ENCODE assay signal across 9 mouse cellular contexts in the genomic region with DNA sequence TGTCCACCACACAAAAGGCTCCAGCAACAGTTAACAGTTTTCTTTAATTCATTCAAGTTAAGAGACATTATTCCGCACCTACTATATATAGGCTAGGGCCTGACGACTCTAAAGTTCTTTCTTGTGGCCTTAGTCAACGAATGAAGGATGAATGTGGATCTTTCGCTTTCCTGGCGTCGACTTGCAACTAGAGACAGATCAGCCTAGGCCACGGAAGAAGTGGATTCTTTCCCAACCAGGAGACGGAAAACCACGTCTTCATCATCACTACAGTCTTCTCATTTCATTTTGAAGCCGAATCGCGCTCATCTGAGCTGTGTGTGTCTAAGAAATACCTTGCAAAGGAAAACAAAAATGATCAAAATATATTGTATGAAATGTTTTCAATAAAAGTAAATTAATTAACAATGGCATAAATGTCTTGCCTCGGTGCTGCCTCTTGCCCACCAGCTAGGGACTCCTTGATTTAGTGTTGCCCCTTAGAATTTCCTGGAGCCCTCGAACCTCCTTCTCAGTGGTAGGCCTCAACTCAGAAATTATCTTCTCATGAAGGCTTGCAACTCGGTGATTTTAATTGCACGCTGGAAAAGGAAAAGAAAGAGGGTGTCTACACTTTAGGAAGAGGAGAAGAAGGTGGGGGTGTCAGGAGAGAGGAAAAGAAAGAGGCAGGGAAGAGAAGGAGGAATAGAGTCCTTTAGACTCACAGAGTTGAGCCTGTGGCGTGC. TPM values are rescaled to one million over a fixed set of nuclear protein-coding genes. Genes with fewer than 3 reads are reported as not detected.
DNase-seq lines count a peak whose midpoint lies in the region; ATAC-seq and TF ChIP-seq lines count a peak whose summit lies in the region.
"Had no signal": no experiment of that assay in that cellular context is flagged by ENCODE, and none has a peak within 500 bp of the region (broad histone marks: within the 10 kb centered on the region; RNA-seq: fewer than 3 reads in every experiment).

No protein-coding gene starts in this region.

- H3K27me3 ChIP-seq in kidney, embryonic 16.5 days (ENCODE audit: insufficient read depth, low read length): no peaks in the 10 kb centered on the region
- no peaks in the 10 kb centered on the region for H3K27me3 ChIP-seq in embryonic facial prominence, embryonic 14.5 days (replicated peaks; ENCODE audit: control insufficient read depth, insufficient read depth, low read length)
- H3K27me3 ChIP-seq in intestine, embryonic 15.5 days (replicated peaks): no peaks in the 10 kb centered on the region
- H3K27me3 ChIP-seq in myocyte (ENCODE audit: control insufficient read depth, insufficient read depth, insufficient read length): no peaks in the 10 kb centered on the region
- no peaks in the 10 kb centered on the region for H3K27me3 ChIP-seq in thymus, adult 2 months (ENCODE audit: control insufficient read depth, insufficient read depth, low read length)

- no peak for ATAC-seq in kidney, embryonic 16.5 days (ENCODE audit: low FRiP score, low TSS enrichment)
- ATAC-seq in embryonic facial prominence, embryonic 14.5 days (ENCODE audit: low read depth): no peak
- ATAC-seq in intestine, embryonic 15.5 days: no peak

- TF ChIP-seq CTCF in thymus, adult 2 months (IDR thresholded peaks at IDR 0.05; ENCODE audit: borderline replicate concordance, control insufficient read depth, extremely low read depth, insufficient read depth, low read length, poor library complexity): no peak

- no peak for DNase-seq in kidney, adult 11 months
- no peak for DNase-seq in embryonic facial prominence, embryonic 14.5 days (ENCODE audit: low spot score)
- DNase-seq in urinary bladder, postnatal 36 days (ENCODE audit: low spot score in 2 of 2): no peak
- no peak for DNase-seq in embryo, embryonic 9.5 days (ENCODE audit: extremely low spot score)
- no peak for DNase-seq in thymus, adult 2 months

- H3K9me3 ChIP-seq in kidney, embryonic 16.5 days (ENCODE audit: low read length): no peaks in the 10 kb centered on the region
- H3K9me3 ChIP-seq in embryonic facial prominence, embryonic 14.5 days (ENCODE audit: control insufficient read depth, low read length): no peaks in the 10 kb centered on the region
- H3K9me3 ChIP-seq in intestine, embryonic 15.5 days: no peaks in the 10 kb centered on the region

- no peak overlapping the region for H3ac ChIP-seq in myocyte (ENCODE audit: control insufficient read depth, insufficient read length)

- H3K4me3 ChIP-seq in kidney, embryonic 16.5 days (ENCODE audit: low read length): peak overlapping the region; percentile 73
- H3K4me3 ChIP-seq in embryonic facial prominence, embryonic 14.5 days (ENCODE audit: low read depth, low read length): peak overlapping the region; percentile 58
- H3K4me3 ChIP-seq in intestine, embryonic 15.5 days (replicated peaks): peak overlapping the region; percentile 40
- peak overlapping the region; percentile 34 for H3K4me3 ChIP-seq in myocyte
- H3K4me3 ChIP-seq in thymus, adult 2 months (ENCODE audit: control insufficient read depth, insufficient read depth, low read length): no peak overlapping the region

- WGBS in kidney, embryonic 16.5 days: 50% methylated on average over 17 of the region's 17 CpGs
- 41% methylated on average over 17 of the region's 17 CpGs for WGBS in embryonic facial prominence, embryonic 14.5 days
- 59% methylated on average over 17 of the region's 17 CpGs for WGBS in intestine, embryonic 15.5 days
- 89% methylated on average over 17 of the region's 17 CpGs for WGBS in thymus, adult 2 months

- no peaks in the 10 kb centered on the region for H3K36me3 ChIP-seq in kidney, embryonic 16.5 days (ENCODE audit: insufficient read depth, low read length)
- H3K36me3 ChIP-seq in embryonic facial prominence, embryonic 14.5 days (ENCODE audit: control insufficient read depth, insufficient read depth, low read length): no peaks in the 10 kb centered on the region
- H3K36me3 ChIP-seq in intestine, embryonic 15.5 days: no peaks in the 10 kb centered on the region
- H3K36me3 ChIP-seq in myocyte (ENCODE audit: control insufficient read depth, insufficient read depth): no peaks in the 10 kb centered on the region
- H3K36me3 ChIP-seq in thymus, adult 2 months (ENCODE audit: control insufficient read depth, insufficient read depth, low read length): no peaks in the 10 kb centered on the region

- peak overlapping the region; percentile 96 for H3K4me2 ChIP-seq in kidney, embryonic 16.5 days (replicated peaks; ENCODE audit: low read depth, low read length)
- peak overlapping the region; percentile 97 for H3K4me2 ChIP-seq in embryonic facial prominence, embryonic 14.5 days (ENCODE audit: low read depth, low read length)
- H3K4me2 ChIP-seq in intestine, embryonic 15.5 days (replicated peaks): peak overlapping the region; percentile 72
- peak overlapping the region; percentile 81 for H3K4me2 ChIP-seq in myocyte (ENCODE audit: low read depth)

- no peak overlapping the region for H3K9ac ChIP-seq in kidney, embryonic 16.5 days (replicated peaks; ENCODE audit: low read length)
- no peak overlapping the region for H3K9ac ChIP-seq in embryonic facial prominence, embryonic 14.5 days (ENCODE audit: low read depth, low read length)
- no peak overlapping the region; the same call in 1 of the 2 replicates for H3K9ac ChIP-seq in intestine, embryonic 15.5 days

- TF ChIP-seq POLR2A in myocyte (IDR thresholded peaks at IDR 0.05; ENCODE audit: insufficient read length, low read depth): no peak
- TF ChIP-seq POLR2A in thymus, adult 2 months (IDR thresholded peaks at IDR 0.05; ENCODE audit: control insufficient read depth, extremely low read depth, insufficient read depth, low read length, poor library complexity): no peak

- H3K27ac ChIP-seq in kidney, embryonic 16.5 days (ENCODE audit: low read length): no peak overlapping the region
- H3K27ac ChIP-seq in embryonic facial prominence, embryonic 14.5 days (replicated peaks; ENCODE audit: low read depth, low read length): no peak overlapping the region
- 0 out of 2 replicates have a peak overlapping the region, but pooled peaks have one; percentile 20 for H3K27ac ChIP-seq in intestine, embryonic 15.5 days
- no peak overlapping the region for H3K27ac ChIP-seq in thymus, adult 2 months (ENCODE audit: control insufficient read depth, insufficient read depth, low read length)

- peaks cover 14% of the 10 kb centered on the region; the same call in 1 of the 2 replicates for H3K4me1 ChIP-seq in kidney, embryonic 16.5 days (ENCODE audit: insufficient read depth, low read length)
- no peaks in the 10 kb centered on the region for H3K4me1 ChIP-seq in embryonic facial prominence, embryonic 14.5 days (ENCODE audit: control insufficient read depth, insufficient read depth, low read length)
- peaks cover 4% of the 10 kb centered on the region; the same call in 1 of the 2 replicates for H3K4me1 ChIP-seq in intestine, embryonic 15.5 days (replicated peaks)
- peaks cover 7% of the 10 kb centered on the region for H3K4me1 ChIP-seq in thymus, adult 2 months (replicated peaks; ENCODE audit: control insufficient read depth, insufficient read depth, low read length)

- H3K79me2 ChIP-seq in myocyte (ENCODE audit: control insufficient read depth, insufficient read depth): no peaks in the 10 kb centered on the region

TF ChIP-seq in myocyte, 11 proteins besides CTCF, POLR2A, EP300 and RAD21:
- no peak for TF ChIP-seq MYOD1 (IDR thresholded peaks at IDR 0.05; ENCODE audit: control insufficient read depth in 1 of 3, insufficient read length in 2 of 3, low read depth in 2 of 3)
- no peak for TF ChIP-seq TCF12 (IDR thresholded peaks at IDR 0.05; ENCODE audit: insufficient read depth, poor library complexity, severe bottlenecking)
- no peak for TF ChIP-seq MYOG (IDR thresholded peaks at IDR 0.05; ENCODE audit: control insufficient read depth in 1 of 3, insufficient read depth in 1 of 3, insufficient read length in 2 of 3, low read depth in 2 of 3)
- TF ChIP-seq CEBPB (IDR thresholded peaks at IDR 0.05; ENCODE audit: insufficient read depth, poor library complexity, severe bottlenecking): no peak
- TF ChIP-seq SRF (IDR thresholded peaks at IDR 0.05; ENCODE audit: control insufficient read depth, insufficient read length, low read depth): no peak
- TF ChIP-seq USF1 (IDR thresholded peaks at IDR 0.05; ENCODE audit: low read depth): no peak
- no peak for TF ChIP-seq POLR2AphosphoS2 (IDR thresholded peaks at IDR 0.05; ENCODE audit: insufficient read length, low read depth)
- no peak for TF ChIP-seq REST (IDR thresholded peaks at IDR 0.05; ENCODE audit: insufficient read depth, insufficient read length)
- no peak for TF ChIP-seq MAX (IDR thresholded peaks at IDR 0.05; ENCODE audit: low read depth)
- no peak for TF ChIP-seq E2F4 (IDR thresholded peaks at IDR 0.05; ENCODE audit: insufficient read depth)
- TF ChIP-seq TCF3 (IDR thresholded peaks at IDR 0.05; ENCODE audit: insufficient read length, low read depth): no peak

RNA-seq across cellular contexts. Expression of a gene that starts 8.7 kb away (rescaled TPM):
- polyA plus RNA-seq in kidney, embryonic 16.5 days (2015; fragmentation: Nextera tagmentation; extraction: Ambion mirVana): 130 and 131 TPM in 2 replicates
- polyA plus RNA-seq in embryonic facial prominence, embryonic 14.5 days (2014; fragmentation: Nextera tagmentation; extraction: Ambion mirVana): 111 and 127 TPM in 2 replicates
- 155 and 156 TPM in 2 replicates for polyA plus RNA-seq in intestine, embryonic 15.5 days (2015; fragmentation: Nextera tagmentation; extraction: Ambion mirVana)
- 62.4 TPM for polyA plus RNA-seq in myocyte (2012; fragmentation: generic; extraction: Trizol)
- 131 and 200 TPM in 2 replicates for polyA plus RNA-seq in thymus, adult 2 months (2012; rRNA removed)

RNA-seq across cellular contexts. Expression of a gene that starts 24.9 kb away (rescaled TPM):
- polyA plus RNA-seq in kidney, embryonic 16.5 days (2015; fragmentation: Nextera tagmentation; extraction: Ambion mirVana): not detected in 2 replicates
- not detected in 2 replicates for polyA plus RNA-seq in embryonic facial prominence, embryonic 14.5 days (2014; fragmentation: Nextera tagmentation; extraction: Ambion mirVana)
- not detected in 2 replicates for polyA plus RNA-seq in intestine, embryonic 15.5 days (2015; fragmentation: Nextera tagmentation; extraction: Ambion mirVana)
- polyA plus RNA-seq in myocyte (2012; fragmentation: generic; extraction: Trizol): not detected
- not detected in 2 replicates for polyA plus RNA-seq in thymus, adult 2 months (2012; rRNA removed)

RNA-seq across cellular contexts. Expression of a gene that starts 41.2 kb away (rescaled TPM):
- not detected in 2 replicates for polyA plus RNA-seq in kidney, embryonic 16.5 days (2015; fragmentation: Nextera tagmentation; extraction: Ambion mirVana)
- 0.18 TPM in 1 of 2 replicates, not detected in the other for polyA plus RNA-seq in embryonic facial prominence, embryonic 14.5 days (2014; fragmentation: Nextera tagmentation; extraction: Ambion mirVana)
- polyA plus RNA-seq in intestine, embryonic 15.5 days (2015; fragmentation: Nextera tagmentation; extraction: Ambion mirVana): not detected in 2 replicates
- not detected for polyA plus RNA-seq in myocyte (2012; fragmentation: generic; extraction: Trizol)
- polyA plus RNA-seq in thymus, adult 2 months (2012; rRNA removed): not detected in 2 replicates
- polyA plus RNA-seq: testis, adult 2 months had no signal

RNA-seq across cellular contexts. Expression of a gene that starts 59.3 kb away (rescaled TPM):
- polyA plus RNA-seq in kidney, embryonic 16.5 days (2015; fragmentation: Nextera tagmentation; extraction: Ambion mirVana): 0.05 TPM in 1 of 2 replicates, not detected in the other
- 0.15 TPM in 1 of 2 replicates, not detected in the other for polyA plus RNA-seq in embryonic facial prominence, embryonic 14.5 days (2014; fragmentation: Nextera tagmentation; extraction: Ambion mirVana)
- polyA plus RNA-seq in intestine, embryonic 15.5 days (2015; fragmentation: Nextera tagmentation; extraction: Ambion mirVana): 0.05 TPM in 1 of 2 replicates, not detected in the other
- polyA plus RNA-seq in myocyte (2012; fragmentation: generic; extraction: Trizol): not detected
- polyA plus RNA-seq in thymus, adult 2 months (2012; rRNA removed): not detected in 2 replicates
- polyA plus RNA-seq: testis, adult 2 months had no signal
